Mouse (Mus musculus) cerebellum, postnatal 25 days (tissue): ENCODE results near the gene Smc3.
"Not testable (repeated sequence)": the region's sequence is repeated elsewhere in the genome, so short reads cannot be mapped to it uniquely, and the experiment has no call there.

Source experiments
- DNase-seq, 2 experiments: peaks; one replicate each; pipeline ENCODE4 v3.0.0; 2021; ENCODE audit warnings: mixed read lengths in 2 of 2

Gene Smc3

DNA sequence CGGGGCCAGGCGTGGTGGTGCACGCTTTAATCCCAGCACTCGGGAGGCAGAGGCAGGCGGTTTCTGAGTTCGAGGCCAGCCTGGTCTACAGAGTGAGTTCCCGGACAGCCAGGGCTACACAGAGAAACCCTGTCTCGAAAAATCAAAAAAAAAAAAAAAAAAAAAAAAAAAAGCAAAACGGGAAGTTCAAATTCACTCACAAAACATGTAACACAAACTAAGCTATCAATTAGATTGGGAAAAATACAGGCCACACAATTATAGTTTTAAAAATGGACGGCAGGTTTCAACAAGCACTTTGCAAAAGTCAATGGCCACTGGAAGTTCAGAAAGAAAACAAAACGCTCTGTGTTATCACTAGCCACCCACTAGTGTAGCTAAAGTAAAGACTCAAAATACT lies 56.2 kb downstream of the Smc3 start:
- DNase-seq = not testable (repeated sequence)

DNA sequence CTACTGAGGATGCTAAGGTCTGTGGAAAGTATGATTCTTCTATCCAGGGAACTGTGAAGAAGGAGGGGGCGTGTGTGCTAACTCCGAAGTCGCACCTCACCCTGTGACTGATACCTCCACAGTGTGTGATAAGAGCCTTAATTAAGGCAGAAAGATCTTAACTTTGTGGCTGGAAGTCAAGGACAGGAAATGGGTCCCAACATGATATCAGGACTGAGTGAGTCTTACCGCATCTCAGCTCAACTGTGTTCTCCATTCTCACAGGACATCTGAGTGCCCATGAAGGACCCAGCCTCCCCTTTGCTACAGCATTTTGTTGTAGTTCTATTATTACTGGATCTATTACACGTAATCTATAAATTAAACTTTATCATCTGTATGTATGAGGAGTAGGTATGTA lies 57.2 kb downstream of the Smc3 start:
- no peak for DNase-seq

DNA sequence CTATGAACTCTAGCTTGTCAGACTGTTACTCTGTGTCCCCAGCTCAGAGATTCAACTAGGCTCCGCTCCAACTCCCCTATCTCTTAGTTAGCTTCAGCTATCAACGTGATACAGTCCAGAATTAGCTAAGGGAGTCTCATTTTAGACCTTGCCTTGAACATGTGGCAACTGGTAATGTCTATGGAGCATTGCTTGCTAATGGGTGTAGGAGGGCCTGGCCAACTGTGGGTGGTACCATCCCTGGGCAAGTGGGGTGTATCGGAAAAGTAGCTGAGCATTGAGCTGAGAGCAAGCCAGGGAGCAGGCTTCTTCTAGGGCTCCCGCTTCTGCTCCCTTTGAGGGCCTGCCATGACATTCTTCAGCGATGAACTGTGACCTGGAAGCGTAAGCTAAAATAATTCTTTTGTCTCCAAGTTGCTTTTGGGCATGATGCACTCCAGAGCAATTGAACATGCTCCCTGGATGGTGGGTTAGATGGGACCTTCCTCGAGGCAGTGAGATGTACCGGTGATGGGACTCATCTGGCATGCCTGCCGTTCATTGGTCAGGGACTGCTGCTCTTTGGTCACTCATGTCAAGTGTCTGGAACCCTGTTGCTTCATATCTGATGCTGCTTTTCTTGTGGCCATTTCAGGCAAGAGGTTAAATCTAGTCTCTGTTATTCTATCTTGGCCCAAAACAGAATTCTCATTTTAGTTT lies 60.7 kb downstream of the Smc3 start:
- DNase-seq = no peak

DNA sequence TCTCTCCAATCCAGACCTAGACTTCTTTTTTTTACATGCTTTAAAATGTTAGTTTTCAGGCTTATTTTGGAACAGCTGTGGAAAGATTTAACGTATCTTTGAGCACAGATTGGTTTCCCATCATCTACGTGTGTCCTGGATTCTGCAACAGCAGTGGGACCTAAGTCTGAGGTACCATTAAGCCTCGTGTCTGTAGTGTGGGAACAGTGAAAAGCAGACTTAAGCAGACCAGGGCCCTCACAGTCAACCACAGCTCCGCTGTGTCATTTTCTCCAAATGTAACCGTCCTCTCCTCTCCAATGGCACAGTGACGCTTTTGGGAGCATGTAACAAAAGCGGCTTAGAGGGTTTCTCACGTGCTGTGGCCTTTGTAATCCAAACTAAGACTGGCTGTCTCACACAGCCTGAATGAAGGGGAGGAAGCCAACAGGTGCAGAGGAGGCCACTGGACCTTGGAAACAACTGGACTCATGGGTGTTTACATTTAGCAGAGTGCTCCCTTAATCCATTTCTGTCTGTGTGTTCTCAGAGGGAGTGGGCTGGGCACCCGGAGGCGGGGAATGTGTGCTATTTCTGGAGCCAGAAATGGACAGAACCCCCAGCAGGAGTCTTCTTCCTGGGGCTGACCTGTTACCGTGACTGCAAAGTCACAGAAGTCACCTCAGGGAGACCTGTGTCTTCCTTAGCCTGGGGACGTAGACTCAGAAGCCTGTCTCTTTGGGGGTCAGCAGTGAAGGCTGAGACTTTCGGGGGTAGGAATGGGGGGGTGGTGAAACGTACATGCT lies 61.9 kb downstream of the Smc3 start:
- no peak for DNase-seq

DNA sequence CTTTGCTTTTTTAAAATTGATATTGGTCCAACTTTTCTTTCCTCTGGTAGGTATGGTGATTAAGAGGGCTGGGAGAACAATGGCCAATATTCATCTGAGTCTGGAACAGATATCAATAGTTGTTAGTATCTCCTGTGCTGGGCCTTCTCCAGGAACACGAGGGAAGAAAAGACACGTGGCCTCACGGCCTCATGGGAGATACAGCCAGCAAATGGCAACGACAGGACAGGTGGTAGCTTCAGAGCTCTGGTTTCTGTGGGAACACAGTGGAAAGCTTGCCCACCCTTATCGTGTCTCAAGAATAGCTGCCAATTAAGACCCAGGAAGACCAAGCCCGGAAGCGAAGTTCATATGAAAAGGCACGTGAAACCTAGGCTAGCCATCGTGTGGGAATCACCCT lies 64.6 kb downstream of the Smc3 start:
- DNase-seq = no peak

DNA sequence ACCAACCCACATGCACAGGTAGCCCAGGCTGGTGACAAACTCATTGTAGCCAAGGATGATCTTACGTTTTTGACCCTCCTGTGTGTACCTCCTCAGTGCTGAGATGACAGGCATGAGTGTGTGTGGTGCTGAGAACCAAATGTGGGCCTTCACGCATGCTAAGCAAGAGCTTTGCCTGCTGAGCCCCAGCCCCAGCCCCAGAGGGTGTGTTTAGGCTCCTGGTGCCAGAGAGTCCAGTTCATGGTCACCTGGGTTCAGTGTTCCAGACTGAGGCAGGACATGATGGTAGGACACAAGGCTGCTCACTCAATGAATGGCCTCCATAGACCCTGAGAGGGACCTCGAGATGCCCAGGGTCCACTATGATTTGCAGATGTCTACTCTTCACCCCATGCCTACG lies 65.2 kb downstream of the Smc3 start:
- no peak for DNase-seq

DNA sequence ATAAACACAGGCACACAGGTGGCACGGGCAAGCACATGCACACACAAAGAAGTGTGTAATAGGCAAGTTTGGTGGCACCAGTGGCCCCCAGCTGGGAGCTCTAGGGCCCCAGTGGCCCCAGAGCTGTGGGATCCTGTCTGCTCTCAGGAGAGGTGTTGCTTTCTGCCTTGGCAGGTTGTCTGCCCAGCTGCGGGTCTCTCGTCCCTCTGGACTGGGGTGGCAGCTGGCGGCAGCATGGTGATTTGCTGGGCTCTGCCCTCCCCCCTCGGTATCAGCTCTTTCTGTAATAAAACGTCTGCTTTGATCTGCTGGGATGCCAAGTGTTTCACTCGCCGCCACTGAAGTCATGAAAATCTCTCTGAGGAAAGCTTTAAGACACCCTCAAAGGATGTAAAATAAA lies 66.5 kb downstream of the Smc3 start:
- no peak for DNase-seq

DNA sequence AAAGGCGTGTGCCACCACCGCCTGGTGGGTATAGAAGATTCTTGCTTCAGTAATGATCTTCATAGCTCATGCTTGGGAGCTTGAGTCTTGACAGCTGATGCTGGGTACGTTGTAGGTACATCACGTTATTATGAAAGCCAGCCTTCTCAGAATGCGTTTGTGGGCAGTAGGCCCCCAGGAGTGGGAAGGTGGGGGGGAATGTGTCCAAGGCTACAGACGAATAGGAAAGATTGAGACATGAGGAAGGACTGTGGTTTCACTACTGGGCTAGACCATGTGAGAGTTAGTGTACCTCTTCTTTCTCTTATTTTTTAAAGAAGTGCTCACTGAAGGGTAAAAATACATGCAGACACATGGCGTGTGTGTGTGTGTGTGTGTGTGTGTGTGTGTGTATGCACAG lies 68.6 kb downstream of the Smc3 start:
- no peak for DNase-seq

DNA sequence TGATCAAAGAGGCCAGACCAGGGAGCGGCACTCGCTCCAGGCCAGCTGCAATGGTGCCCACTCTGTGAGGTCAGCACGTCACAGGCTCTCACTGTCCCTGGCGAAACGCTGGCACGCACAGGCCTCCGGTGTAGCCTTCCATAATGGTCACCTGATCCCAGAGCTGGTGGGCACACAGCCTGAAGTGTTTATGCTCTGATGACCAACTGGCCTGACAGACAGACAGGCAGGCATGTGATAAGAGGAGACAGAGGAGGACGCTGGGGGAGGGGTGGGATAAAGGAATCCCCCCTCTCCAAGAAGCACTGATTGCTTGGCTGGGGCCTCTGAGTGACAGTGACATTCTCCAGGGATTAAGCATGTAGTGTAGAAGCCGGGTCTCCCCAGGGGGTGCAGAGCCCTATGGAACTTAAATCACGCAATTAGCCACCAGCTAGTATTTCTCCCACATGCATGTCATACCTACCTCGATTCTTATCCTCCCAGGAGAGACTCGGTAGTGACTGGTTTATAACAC lies 70.5 kb downstream of the Smc3 start:
- no peak for DNase-seq

DNA sequence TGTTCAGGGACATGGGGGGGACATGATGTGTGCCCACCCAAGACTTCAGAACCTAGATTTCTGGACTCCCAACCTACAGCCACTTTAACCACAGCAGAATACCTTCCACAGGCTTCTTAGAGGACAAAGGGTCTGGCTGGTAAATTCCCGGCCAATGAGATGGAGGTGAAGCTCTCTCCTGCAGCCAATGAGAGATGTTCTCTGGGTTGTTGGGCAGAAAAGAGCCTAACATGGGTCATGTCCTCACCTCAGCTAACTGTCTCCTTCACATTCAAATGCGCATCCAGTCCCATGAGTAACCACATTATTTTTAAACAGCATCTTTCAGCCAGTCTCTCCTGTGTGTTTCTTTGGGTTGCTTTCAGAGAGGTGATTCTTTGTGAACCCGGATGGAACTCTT lies 71.2 kb downstream of the Smc3 start:
- DNase-seq = no peak

DNA sequence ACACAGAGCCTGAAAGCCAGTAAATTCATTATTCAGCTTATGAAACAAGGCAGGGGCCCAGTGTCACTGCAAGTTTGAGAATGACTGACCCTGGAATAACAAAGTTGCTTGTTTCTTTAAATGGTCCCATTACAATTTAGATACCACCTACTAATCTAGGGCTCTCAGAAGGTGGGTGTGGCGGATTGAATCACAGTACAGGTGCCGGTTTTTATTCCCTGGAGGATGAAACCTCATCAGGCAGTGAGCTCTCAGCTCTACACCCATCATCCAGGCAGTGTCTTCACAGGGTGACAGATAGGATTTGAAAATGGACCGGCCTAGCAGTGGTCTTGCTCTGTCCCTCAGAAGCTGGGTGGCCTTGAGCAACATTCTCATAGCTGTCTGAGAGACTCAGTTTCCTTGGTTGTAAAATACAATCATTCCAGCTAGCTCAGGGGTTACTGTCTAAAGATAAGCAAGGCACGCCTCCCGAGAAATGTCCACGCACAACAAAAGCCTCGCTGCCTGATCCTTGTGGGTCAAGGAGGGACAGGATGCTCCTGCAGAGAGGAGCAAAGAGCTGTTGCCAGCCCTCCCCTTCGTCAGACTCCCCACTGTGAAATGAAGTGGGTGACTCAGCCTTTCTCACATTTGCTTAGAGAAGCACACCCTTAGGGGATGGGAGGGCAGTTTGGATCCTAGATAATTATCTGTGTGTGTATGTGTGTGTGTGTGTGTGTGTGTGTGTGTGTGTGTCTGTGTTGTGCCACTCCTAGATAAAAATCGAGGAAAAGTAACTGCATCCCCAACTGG lies 74.1 kb downstream of the Smc3 start:
- peak in 1 of 2 experiments; percentile 23 for DNase-seq

DNA sequence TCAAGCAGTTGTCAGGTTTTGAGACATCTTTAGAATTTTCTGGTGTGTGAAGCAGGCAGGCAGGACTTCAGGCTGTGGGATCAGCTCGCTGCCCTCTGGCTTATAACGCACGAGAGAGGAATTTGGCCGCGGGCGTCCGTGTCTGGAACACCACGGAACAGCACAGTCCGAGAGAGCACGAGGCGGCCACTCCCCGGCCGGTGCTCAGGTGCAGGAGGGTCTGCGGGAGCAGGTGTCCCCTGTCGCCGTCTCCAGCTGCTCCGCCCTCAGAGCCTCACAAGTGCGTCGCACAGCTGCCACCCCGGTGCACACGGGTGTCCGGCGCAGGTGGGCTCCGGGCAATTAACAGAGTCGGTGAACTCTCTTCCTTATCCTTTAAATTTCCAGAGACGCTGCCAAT lies 76.0 kb downstream of the Smc3 start:
- peak in 1 of 2 experiments; percentile 29 for DNase-seq

DNA sequence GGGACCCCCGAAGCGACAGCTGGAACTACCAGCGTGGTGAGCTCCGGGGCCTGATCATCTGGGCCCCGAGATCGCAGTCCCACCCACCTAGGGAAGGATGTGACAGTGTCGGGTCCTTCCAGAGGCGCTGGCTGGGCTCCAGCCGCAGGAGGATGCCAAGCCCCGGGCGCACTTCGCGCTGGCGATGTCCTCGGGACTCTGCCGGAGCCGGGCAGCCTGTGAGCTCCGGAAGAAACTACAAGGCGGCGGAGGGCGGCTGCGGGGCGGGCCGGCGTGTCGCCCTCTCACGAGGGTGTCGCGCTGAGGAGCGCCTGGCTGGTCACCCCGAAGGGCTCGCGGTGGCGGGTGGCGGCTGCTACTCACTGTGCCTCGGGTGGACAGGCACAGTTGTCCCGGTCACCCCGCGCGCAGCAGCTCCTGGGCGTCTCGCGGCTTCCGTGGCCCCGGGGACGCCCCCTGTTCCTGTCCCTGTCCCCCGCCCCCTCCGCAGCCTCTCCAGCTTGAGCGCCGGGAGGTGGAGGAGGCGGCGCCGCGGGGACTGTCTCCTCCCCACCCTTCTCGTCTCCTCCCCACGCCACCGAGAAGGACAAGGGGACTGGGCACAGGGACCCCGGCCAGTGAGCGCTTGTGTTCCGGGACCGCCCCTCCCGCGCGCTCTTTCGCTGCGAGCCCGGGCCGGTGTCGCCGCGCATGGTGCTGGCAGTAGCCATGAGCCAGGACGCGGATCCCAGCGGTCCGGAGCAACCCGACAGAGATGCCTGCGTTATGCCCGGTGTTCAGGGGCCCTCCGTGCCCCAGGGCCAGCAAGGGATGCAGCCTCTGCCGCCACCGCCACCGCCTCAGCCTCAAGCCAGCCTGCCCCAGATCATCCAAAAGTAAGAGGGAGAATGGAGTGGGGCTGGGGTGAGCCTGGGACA lies 76.8 kb downstream of the Smc3 start, which contains the start of gene Rbm20:
Rbm20 (plus strand) TSS at position 589 of the 917 bp plus-strand sequence.
- DNase-seq = peak; percentile 29 to 46

DNA sequence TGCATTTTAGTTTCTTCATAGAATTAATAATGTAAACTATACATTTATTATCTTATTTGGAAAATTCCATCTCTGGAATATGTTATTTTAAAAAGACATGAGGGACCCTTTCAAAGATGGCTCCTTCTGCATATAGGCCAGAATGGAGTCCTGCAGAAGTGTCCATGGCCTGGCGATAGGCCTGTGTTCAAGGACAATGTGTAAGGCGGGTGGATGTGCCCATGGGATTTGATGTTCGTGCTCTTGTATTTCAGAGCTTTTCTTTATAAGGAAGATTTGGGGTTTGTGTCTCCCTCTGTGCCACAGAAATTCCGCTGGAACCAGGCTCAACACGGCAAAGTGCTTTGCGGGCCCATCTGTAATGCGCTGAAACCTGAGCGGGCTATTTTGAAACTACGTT lies 79.0 kb downstream of the Smc3 start:
- no peak for DNase-seq

DNA sequence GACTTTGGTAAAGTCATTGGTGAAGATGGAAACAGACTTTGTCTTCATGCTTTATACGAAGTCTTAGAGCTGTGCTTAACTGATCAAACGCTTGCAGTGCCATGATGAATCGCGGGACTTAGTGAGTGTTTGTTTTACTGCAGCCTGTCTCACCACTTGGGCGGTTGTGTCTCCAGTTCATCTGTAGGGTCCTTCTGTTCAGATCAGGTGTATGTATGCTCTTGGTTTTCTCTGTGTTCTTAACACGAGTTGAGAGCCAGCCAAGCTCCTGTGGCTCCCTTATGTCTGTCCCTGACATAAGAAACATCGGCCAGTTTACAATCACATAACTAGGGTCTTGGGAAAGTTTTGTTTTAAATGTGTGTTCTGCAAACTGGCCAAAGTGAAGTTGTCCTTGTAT lies 79.8 kb downstream of the Smc3 start:
- no peak for DNase-seq

DNA sequence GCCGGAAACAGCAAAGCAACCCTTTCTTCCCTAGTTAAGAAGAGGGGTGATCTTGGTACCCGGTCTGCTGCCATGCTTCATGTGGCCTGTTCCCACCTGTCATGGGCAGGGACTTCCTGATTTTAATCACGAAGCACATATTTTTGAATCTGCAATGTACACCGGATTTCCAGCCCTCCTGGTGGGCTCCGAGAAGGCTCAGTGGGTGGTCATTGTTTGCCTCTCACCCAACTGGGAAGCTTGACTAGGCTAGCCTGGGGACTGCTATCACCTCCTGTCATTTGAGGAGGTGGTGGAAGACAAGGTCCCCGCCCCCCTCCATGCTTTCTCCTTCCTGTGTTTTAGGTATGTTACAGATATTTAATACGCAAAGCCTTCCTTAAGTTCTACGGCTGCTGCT lies 82.2 kb downstream of the Smc3 start:
- DNase-seq = no peak

DNA sequence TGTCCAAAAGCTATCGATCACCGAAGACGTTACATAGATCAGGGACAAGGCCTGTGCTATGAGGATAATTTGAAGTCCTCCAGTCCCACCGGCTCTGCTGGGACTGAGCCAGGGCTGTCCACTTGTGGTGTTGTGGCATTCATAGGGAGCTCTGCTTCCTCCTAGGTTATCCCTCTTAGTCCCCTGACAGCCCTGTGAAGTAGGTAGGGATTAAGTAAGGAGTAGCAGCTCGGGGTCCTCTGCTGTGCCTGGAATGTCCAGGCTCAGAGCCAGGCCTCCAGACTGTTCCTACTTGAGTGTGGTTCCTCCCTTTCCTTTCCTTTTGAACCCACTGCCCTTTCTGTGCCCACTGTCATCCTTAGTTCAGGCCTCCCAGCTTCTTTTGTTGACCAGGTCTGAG lies 87.4 kb downstream of the Smc3 start:
- no peak for DNase-seq

DNA sequence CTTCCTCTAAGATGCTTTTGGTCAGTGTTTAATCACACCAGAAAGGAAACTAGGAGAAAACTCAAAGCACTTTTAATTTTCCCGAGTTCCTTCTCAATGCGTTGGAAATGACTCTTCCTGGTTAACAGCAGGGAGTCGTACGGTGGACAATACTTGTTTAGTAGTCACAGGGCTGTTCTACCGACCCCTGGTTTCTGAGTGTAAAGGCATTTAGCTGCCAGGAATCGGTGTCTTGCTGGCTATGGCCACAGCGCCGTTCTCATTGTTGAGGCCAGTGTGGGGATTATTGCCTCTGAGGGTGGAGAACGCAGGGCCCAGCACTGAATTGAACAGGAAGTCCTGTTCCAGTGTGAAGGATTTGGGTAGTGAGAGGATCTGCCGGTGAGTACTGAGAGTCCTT lies 90.6 kb downstream of the Smc3 start:
- DNase-seq = no peak

DNA sequence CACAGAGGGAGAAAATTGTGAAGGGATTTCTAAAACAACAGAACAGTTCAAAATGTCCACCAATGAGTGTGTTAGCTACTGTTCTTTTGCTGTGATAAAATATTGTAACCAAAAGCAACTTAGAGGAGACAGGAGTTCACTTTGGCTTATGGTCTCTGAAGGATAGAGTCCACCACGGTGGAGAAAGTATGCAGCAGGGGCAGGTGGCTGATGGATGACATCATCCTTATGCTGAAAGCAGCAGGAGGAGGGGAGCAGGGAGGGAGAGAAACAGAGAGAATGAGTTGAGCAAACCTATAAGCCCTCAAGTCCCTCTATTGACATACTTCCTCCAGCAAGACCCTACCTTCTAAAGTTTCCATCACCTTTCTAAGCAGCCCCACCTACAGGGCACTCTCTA lies 93.8 kb downstream of the Smc3 start:
- no peak for DNase-seq
